Comparison of ENCODE assay signal across 8 mouse cellular contexts in genomic region chr4:57275116-57275743, GRCm38 (mm10). TPM values are rescaled to one million over a fixed set of nuclear protein-coding genes. Genes with fewer than 3 reads are reported as not detected.
DNase-seq lines count a peak whose midpoint lies in the region; ATAC-seq lines count a peak whose summit lies in the region.

No protein-coding gene starts in this region.

- 0 out of 2 replicates have a peak overlapping the region, but pooled peaks have one; percentile 23 for H3K27ac ChIP-seq in kidney, embryonic 16.5 days (ENCODE audit: low read length)

- H3K36me3 ChIP-seq in kidney, embryonic 16.5 days (ENCODE audit: insufficient read depth, low read length): no peaks in the 10 kb centered on the region

- H3K27me3 ChIP-seq in kidney, embryonic 16.5 days (ENCODE audit: insufficient read depth, low read length): no peaks in the 10 kb centered on the region

- peak; percentile 82 for DNase-seq in CD4-positive, CD25-positive, alpha-beta regulatory T cell, adult 2 months (ENCODE audit: low read depth, low spot score)
- DNase-seq in adipocyte (ENCODE audit: low spot score): peak; percentile 57
- DNase-seq in embryo, embryonic 10 days (ENCODE audit: low spot score): peak; percentile 88
- peak; percentile 65 for DNase-seq in heart, adult 8-10 months (ENCODE audit: low spot score)
- peak; percentile 68 to 80 for DNase-seq in lung, adult 18-20 months
- DNase-seq in thymus, postnatal 14 days: peak; percentile 68

- WGBS in kidney, embryonic 16.5 days: 6% methylated on average over 8 of the region's 8 CpGs

- 0 out of 2 replicates have a peak overlapping the region, but pooled peaks have one; percentile 1 for H3K9ac ChIP-seq in kidney, embryonic 16.5 days (replicated peaks; ENCODE audit: low read length)

- peak; percentile 60; the same call in 1 of the 2 replicates for ATAC-seq in kidney, embryonic 16.5 days (ENCODE audit: low FRiP score, low TSS enrichment)
- ATAC-seq in neutrophil, adult 5-6 weeks (ENCODE audit: extremely low read depth, insufficient number of reproducible peaks, low FRiP score, poor library complexity, severe bottlenecking): peak; percentile 74

- H3K4me2 ChIP-seq in kidney, embryonic 16.5 days (replicated peaks; ENCODE audit: low read depth, low read length): peak overlapping the region; percentile 2

- no peaks in the 10 kb centered on the region for H3K9me3 ChIP-seq in kidney, embryonic 16.5 days (ENCODE audit: low read length)

- peaks cover 35% of the 10 kb centered on the region for H3K4me1 ChIP-seq in kidney, embryonic 16.5 days (ENCODE audit: insufficient read depth, low read length)

- no peak overlapping the region for H3K4me3 ChIP-seq in kidney, embryonic 16.5 days (ENCODE audit: low read length)

RNA-seq across cellular contexts. Expression of gene Ptpn3, which starts 26.4 kb away (rescaled TPM):
- 10 to 100 TPM; 37.5 to 55.7 (median 44.6) TPM for total RNA-seq in heart, adult 8-10 months (2022)
- polyA plus RNA-seq in kidney, embryonic 16.5 days (2015; fragmentation: Nextera tagmentation; extraction: Ambion mirVana): 9.0 and 9.3 TPM in 2 replicates
- total RNA-seq in neutrophil, adult 5-6 weeks (2017): 0.35 and 1.5 TPM in 2 replicates

Comparison
In these comparisons a context has a peak if more than half of its experiments do, and no peak if none do; other contexts are left out.
1. RNA of gene Ptpn3, which starts 26.4 kb away (total RNA-seq): 37.5 to 55.7 TPM in heart, adult 8-10 months; 0.35 to 1.5 TPM in neutrophil, adult 5-6 weeks; every median in the first group is over 10 times any median in the second.
2. Peak in every context shown above with its lines, with median percentiles within 50 percentile points of each other: DNase-seq.